Mouse (Mus musculus): ENCODE measurements around the gene Bzw1.

DNA sequence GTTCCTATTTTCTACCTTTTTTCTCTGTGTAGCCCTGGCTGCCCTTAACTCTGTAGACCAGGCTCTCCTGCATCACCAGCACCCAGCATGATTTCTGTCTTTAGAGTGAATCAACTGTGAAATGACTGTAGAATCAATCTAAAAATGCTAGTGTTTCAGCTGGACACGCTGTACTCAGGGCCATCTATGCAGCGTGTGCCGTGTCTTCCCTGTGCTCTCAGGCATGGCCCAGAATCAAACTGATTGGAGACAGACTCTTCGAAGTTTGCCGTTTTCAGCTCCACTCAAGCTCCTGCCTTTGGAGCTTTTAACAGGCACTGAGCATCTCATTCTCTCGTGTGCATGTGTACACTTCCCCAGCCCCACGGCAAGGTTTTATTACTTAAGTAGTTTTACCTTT is 18.1 kb downstream of the Bzw1 start:
- no peak for TF ChIP-seq CTCF (IDR thresholded peaks at IDR 0.05; ENCODE audit: control insufficient read depth, insufficient read depth, insufficient replicate concordance, low read depth, low read length)
- no peak for TF ChIP-seq POLR2A (IDR thresholded peaks at IDR 0.05; ENCODE audit: control insufficient read depth, low read depth, low read length)
